Mouse (Mus musculus) adrenal gland, postnatal 14 days (tissue): ENCODE data around the gene Cpb2. TPM values are rescaled to one million over a fixed set of nuclear protein-coding genes. Genes with fewer than 3 reads are reported as not detected.

ENCODE experiments used
- DNase-seq: peaks from one replicate; pipeline ENCODE4 v3.0.0; 2021; ENCODE audit warnings: mixed read lengths
- total RNA-seq: library from RNA; stranded (reverse); gene quantifications from 2 replicates; pipeline ENCODE4 v1.2.3, GENCODE M21; 2021

The Cpb2 gene
- total RNA-seq, 1 experiment from 2014 or later: 44.6 TPM

DNA sequence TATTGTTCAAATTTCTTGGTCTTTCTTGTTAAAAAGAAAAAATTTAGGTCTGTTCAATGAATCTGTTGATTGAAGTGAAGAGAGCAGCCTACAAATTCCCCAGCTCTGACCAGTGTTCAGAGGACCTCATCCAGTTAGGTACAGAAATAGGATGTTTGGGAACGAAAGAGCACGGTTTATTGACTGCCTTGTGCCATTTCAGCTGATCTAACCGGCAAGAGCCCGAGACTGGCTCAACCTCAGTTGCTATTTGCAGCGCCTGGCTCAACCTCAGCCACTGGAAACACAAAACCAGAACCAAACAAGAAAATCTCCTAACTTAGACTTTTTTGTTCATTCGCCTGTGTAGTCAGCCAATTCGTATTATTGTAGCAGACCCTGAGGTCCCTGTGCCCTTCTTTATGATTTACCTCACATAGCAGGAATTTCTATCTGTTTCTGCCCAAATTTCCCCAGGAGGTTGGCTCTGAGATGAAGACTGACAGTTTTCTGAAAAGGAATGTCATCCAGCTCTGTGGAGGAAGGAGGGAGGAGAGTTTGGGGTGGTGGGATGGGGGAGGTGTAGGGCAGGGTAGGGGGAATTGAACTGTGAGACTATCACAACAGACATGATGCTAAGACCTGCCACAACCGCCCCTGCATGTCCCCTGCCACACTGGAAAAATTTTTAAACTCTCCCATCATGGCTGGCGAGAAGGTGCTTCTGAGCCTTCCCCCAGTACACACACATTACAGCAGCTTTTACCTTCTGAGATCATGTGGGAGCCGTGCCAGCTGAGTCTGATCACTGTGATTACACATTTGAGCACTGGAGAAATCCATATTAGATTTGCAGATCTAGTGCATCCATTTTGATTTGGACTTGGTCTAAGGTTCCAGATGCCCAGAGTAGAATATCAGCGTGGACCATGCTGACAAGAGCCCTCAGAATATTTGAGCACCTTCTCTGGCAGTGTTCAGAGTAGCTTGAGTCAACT lies 4.2 kb downstream of the Cpb2 start:
- DNase-seq: no peak

DNA sequence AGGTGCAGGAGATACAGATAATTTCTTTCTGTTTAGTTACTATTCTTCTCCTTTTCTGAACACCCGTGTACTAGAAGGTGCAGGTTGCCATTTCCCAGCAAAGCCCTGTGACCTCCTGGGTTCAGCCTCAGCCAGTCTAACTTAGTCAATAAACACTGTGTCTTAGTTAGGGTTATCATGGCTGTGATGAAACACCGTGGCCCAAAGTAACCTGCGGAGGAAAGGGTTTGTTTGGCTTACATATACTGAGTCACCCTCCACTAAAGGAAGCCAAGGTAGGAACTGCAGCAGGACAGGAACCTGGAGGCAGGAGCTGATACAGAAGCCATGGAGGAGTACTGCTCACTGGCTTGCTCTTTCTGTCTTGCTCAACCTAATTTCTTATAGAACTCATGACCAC lies 8.3 kb downstream of the Cpb2 start:
- DNase-seq: no peak

GRCm38 (mm10) chr14:75256521-75256920 lies 14.4 kb downstream of the Cpb2 start:
- peak; percentile 51 for DNase-seq

- DNase-seq: peak; percentile 69
Observed at GRCm38 (mm10) chr14:75269531-75269930, 27.4 kb downstream of the Cpb2 start.

DNA sequence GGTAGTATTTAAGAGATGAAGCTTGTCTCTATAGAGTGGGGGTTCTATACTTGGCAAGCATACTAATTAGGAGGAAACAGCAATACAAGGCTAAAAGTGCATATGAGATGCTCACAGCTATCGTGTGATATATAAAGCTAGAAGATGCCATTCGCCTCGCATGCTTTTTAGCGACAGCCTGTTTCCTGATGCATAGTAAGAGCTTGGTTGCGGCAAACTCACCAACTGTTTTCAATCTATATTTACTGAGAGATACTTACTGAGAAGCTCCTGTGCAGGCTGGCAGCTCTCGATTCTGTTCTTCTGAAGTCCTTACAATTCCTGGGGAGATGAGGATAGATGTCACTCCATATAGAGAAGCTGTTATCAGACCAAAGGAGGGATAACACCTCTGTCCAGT lies 37.6 kb downstream of the Cpb2 start:
- DNase-seq: no peak

- no peak for DNase-seq
Observed at GRCm38 (mm10) chr14:75280406-75280805, 38.3 kb downstream of the Cpb2 start.

DNA sequence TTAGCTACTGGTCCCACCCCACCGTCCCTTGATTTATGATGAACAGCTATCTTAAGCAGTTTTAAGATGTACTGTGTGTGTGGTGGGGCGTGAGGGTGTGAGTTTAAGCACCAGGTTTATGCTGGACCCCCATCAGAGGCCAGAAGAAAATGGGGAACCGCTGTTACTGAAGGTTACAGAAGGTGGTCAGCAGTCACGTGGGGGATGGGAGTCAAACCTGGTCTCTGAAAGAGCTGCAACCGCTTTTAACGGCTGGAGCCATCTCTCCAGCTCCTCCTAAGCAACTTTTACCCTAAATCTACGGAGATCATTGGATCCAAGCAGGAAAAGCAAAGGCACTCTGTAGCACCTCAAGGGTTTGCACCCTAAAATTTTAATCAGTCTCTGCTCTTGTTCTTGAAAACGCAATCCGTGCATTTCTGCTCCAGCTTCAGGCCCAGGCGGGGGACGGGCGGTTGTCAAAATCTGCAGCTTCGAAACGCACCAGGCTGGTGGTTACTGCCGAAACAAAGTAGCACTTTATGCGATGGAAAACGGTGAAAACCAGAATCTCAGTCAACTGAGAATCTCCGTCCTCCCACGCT lies 41.6 kb downstream of the Cpb2 start:
- peak; percentile 31 for DNase-seq

DNA sequence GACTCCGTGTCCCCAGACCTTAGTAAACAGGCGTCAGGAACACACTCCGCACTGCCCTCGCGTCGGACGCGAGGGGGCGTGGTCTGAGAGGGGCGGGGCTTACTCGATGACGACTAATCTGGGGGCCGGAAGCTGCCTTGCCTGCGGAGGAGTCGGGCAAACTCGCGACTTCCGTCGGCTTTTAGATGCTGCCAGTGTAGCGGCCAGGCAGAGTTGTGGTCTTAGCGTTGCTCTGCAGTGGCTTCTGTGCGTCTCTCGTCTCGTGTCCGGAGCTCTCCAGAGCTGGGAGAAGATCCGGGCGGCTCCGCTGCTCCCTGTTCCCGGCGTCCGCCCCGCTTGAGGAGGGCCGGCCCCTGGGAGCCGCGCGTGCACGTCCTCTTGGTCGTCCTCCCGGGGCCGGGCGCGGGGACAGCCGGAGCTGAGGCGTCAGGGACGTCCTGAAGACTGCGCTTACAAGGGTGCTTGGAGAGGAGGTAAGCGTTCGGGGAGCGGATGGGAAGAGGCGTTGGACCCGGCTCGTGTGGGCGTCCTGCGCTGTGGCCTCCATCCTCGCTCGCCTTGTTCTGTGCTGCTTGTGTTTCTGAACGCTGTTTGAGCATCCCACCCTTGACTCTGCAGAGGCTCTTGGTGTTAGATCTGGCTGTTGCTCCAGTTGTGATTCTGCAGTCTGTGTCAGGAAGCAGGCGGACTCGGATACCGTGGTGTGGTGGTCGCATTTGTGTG lies 42.3 kb downstream of the Cpb2 start, which contains the start of gene Zc3h13:
Gene Zc3h13 (plus strand): TSS at position 181 of the 723 bp plus-strand sequence.
- peak; percentile 98 for DNase-seq

GRCm38 (mm10) chr14:75301081-75301480 lies 59.0 kb downstream of the Cpb2 start:
- no peak for DNase-seq

DNA sequence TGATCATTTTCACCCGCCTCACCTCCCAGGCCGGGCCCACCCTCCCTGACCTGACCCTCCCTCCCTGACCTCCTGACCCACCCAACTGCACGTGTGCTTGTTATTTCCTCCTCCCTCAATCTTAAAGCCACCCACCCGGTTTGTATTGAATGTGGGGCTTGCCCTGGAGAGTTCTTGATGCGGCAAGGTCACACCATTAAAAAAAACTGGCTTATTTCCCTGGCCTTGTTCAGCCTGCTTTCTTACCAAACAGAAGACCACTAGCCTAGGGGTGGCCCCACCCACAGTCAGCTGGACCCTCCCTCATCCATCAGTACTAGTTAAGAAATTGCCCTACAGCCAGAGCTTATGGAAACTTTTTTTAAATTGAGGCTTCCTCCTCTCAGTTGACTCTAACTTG lies 61.7 kb downstream of the Cpb2 start:
- no peak for DNase-seq

- no peak for DNase-seq
Observed at GRCm38 (mm10) chr14:75307855-75308254, 65.8 kb downstream of the Cpb2 start.

DNA sequence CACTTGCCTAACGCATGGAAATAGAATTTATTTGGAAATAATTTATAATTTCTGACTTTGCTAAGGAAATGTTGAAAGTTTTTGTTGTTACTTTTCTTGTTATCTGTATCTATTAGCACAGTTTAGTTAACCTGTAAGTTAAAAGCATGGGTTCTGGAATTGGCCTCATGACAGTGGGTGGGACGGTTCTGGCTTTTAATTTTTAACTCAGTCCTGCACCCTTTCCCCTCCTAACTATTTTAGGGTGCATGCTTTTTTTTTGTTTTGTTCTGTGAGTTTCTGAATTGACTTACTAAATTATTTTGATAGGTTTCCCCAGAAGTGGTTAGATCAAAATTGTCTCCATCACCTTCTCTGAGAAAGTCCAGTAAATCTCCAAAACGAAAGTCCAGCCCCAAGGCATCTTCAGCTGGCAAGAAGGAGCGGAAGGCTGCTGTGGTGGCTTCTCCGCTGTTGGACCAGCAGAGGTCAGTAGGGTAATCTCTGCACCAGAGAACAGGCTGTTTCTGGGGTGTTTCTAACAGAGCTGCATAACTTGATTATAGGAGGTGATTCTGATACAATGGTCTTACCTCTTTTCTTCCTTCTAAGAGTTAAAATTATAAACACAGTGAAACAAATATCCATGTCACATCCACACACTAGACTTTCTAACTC lies 67.4 kb downstream of the Cpb2 start:
- no peak for DNase-seq

GRCm38 (mm10) chr14:75314484-75314883 lies 72.4 kb downstream of the Cpb2 start:
- no peak for DNase-seq

- DNase-seq: no peak
Observed at GRCm38 (mm10) chr14:75318736-75319135, 76.6 kb downstream of the Cpb2 start.

GRCm38 (mm10) chr14:75320269-75320668 lies 78.2 kb downstream of the Cpb2 start:
- DNase-seq: no peak

DNA sequence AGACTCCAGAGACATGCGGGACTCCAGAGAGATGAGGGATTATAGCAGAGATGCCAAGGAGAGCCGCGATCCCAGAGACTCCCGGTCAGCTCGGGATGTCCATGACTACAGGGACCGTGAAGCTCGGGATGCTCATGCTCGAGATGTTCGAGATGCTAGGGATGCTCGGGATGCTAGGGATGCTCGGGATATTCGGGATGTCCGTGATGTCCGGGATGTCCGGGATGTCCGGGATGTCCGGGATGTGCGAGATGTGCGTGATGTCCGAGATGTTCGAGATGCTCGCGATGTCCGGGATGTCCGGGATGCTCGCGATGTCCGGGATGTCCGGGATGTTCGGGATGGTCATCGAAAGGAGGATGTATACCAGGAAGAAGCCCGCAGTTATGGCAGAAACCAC lies 81.3 kb downstream of the Cpb2 start:
- DNase-seq: no peak

DNA sequence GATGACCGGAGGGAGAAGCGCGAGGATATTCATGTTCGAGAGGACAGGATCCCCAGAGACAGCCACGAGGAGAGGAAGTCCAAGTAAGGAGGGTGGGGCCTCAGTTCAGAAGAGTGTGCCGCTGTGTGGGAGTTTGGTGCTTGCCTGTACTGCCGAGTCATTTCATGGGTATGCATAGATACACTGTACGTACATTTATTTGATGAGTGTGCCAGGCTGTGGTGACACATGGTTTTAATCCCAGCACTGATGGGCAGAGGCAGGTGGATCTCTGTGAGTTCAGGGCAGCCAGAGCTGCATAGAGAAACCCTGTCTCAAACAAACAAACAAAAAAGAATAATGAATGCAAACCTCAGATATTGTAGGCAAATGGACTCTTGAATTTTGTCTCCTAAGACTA lies 86.0 kb downstream of the Cpb2 start:
- no peak for DNase-seq

GRCm38 (mm10) chr14:75330621-75331020 lies 88.5 kb downstream of the Cpb2 start:
- DNase-seq: peak; percentile 40
